Comparison of ENCODE assay signal across 8 mouse cellular contexts in genomic region chr8:66696970-66697843, GRCm38 (mm10). TPM values are rescaled to one million over a fixed set of nuclear protein-coding genes. Genes with fewer than 3 reads are reported as not detected.
DNase-seq lines count a peak whose midpoint lies in the region; ATAC-seq and TF ChIP-seq lines count a peak whose summit lies in the region.

Gene Npy1r, plus strand, starts transcription at chr8:66697192.

- peaks cover 13% of the 10 kb centered on the region for H3K27me3 ChIP-seq in forebrain, embryonic 11.5 days (ENCODE audit: control insufficient read depth, insufficient read depth, low read length)
- peaks cover 19% of the 10 kb centered on the region for H3K27me3 ChIP-seq in liver, postnatal 0 days (ENCODE audit: insufficient read depth, low read length)

- no peak for TF ChIP-seq EP300 in liver, postnatal 0 days (IDR thresholded peaks at IDR 0.05; ENCODE audit: low read depth)

- H3K4me3 ChIP-seq in gastrocnemius, adult 2 months, result peak within 1 kb of the TSS; percentile 64
- H3K4me3 ChIP-seq in forebrain, embryonic 11.5 days (ENCODE audit: low read depth, low read length), result peak within 1 kb of the TSS; percentile 35
- H3K4me3 ChIP-seq in layer of hippocampus, adult 2 months, result peak within 1 kb of the TSS; percentile 58
- H3K4me3 ChIP-seq in liver, postnatal 0 days (ENCODE audit: low read depth, low read length), result no peak within 1 kb of the TSS

- WGBS in forebrain, embryonic 11.5 days, result under 1% methylated on average over 30 of the region's 30 CpGs
- 3% methylated on average over 30 of the region's 30 CpGs for WGBS in liver, postnatal 0 days (ENCODE audit: insufficient replicate concordance)

- peak; percentile 49 for TF ChIP-seq CTCF in gastrocnemius, adult 2 months (IDR thresholded peaks at IDR 0.05)
- TF ChIP-seq CTCF in layer of hippocampus, adult 2 months (conservative IDR thresholded peaks at IDR 0.05), result peak; percentile 75
- peak; percentile 41 for TF ChIP-seq CTCF in liver, postnatal 0 days (IDR thresholded peaks at IDR 0.05; ENCODE audit: low read depth)

- no peak within 1 kb of the TSS for H3K9ac ChIP-seq in forebrain, embryonic 11.5 days (ENCODE audit: low read length)
- no peak within 1 kb of the TSS for H3K9ac ChIP-seq in liver, postnatal 0 days (replicated peaks)

- no peak for DNase-seq in gastrocnemius, adult 2 months
- no peak for DNase-seq in gastrocnemius, postnatal 14 days
- DNase-seq in forebrain, embryonic 11.5 days (ENCODE audit: low spot score), result peak; percentile 61
- DNase-seq in heart, postnatal 36 days, result peak; percentile 31 to 34
- DNase-seq in layer of hippocampus, adult 2 months (ENCODE audit: low spot score in 2 of 2), result peak; percentile 61 to 65
- no peak for DNase-seq in liver, postnatal 0 days
- DNase-seq in retina, embryonic 14.5 days (ENCODE audit: low spot score), result peak; percentile 72

- ATAC-seq in forebrain, embryonic 11.5 days (replicated peaks; ENCODE audit: low FRiP score), result peak; percentile 63
- ATAC-seq in liver, postnatal 0 days, result no peak
- no peak for ATAC-seq in monocyte, adult 5-6 weeks (replicated peaks; ENCODE audit: insufficient number of reproducible peaks, low FRiP score, low TSS enrichment, poor library complexity, severe bottlenecking)

- peak within 1 kb of the TSS; percentile 67 for H3K27ac ChIP-seq in gastrocnemius, adult 2 months
- H3K27ac ChIP-seq in forebrain, embryonic 11.5 days (ENCODE audit: low read depth, low read length), result no peak within 1 kb of the TSS
- H3K27ac ChIP-seq in layer of hippocampus, adult 2 months, result peak within 1 kb of the TSS; percentile 83
- no peak within 1 kb of the TSS for H3K27ac ChIP-seq in liver, postnatal 0 days (ENCODE audit: low read depth)

- intact Hi-C loops in gastrocnemius, adult 2 months (cut with DNase I), result loop anchor here (2.0 to 5.0 kb wide), 2 partner anchors 70 to 220 kb away; no protein-coding TSS in a partner anchor
- intact Hi-C loops in gastrocnemius, postnatal 14 days (cut with DNase I; ENCODE audit: low total_unique reads), result no loop called here
- intact Hi-C loops in heart, postnatal 36 days (cut with DNase I), result loop anchor here (2.0 to 5.0 kb wide), 3 partner anchors 220 to 708 kb away; no protein-coding TSS in a partner anchor

- H3K4me2 ChIP-seq in forebrain, embryonic 11.5 days (ENCODE audit: low read depth, low read length, severe bottlenecking), result peak within 1 kb of the TSS; percentile 62
- H3K4me2 ChIP-seq in liver, postnatal 0 days (ENCODE audit: low read depth, low read length), result peak within 1 kb of the TSS; percentile 19; the same call in 1 of the 2 replicates

- no peaks in the 10 kb centered on the region for H3K9me3 ChIP-seq in forebrain, embryonic 11.5 days (ENCODE audit: control insufficient read depth, low read length)
- no peaks in the 10 kb centered on the region for H3K9me3 ChIP-seq in liver, postnatal 0 days (ENCODE audit: low read length)

- no peaks in the 10 kb centered on the region for H3K4me1 ChIP-seq in forebrain, embryonic 11.5 days (replicated peaks; ENCODE audit: control insufficient read depth, insufficient read depth, low read length)
- H3K4me1 ChIP-seq in liver, postnatal 0 days (ENCODE audit: insufficient read depth), result no peaks in the 10 kb centered on the region

- no peaks in the 10 kb centered on the region for H3K36me3 ChIP-seq in forebrain, embryonic 11.5 days (ENCODE audit: control insufficient read depth, insufficient read depth, low read length)
- H3K36me3 ChIP-seq in liver, postnatal 0 days (replicated peaks; ENCODE audit: insufficient read depth, low read length), result no peaks in the 10 kb centered on the region

RNA-seq across cellular contexts. Expression of gene Npy1r, which starts in this region (rescaled TPM):
- 1 to 10 TPM; 1.6 to 2.1 TPM for total RNA-seq in gastrocnemius, adult 2 months (2021)
- total RNA-seq in gastrocnemius, postnatal 14 days (2021), result 1 to 10 TPM; 1.1 to 2.6 TPM
- polyA plus RNA-seq in forebrain, embryonic 11.5 days (2014; fragmentation: Nextera tagmentation; extraction: Ambion mirVana), result 0.73 and 1.0 TPM in 2 replicates
- 1 to 10 TPM; 1.2 to 1.4 TPM for total RNA-seq in heart, postnatal 36 days (2021)
- 10 to 100 TPM; 28.9 to 30.6 TPM for total RNA-seq in layer of hippocampus, adult 2 months (2021)
- 0.04 TPM in 1 of 2 replicates, not detected in the other for polyA plus RNA-seq in liver, postnatal 0 days (2015; fragmentation: Nextera tagmentation; extraction: Ambion mirVana)
- total RNA-seq in monocyte, adult 5-6 weeks (2017), result not detected in 3 replicates

Comparison
In these comparisons a context has a peak if more than half of its experiments do, and no peak if none do; other contexts are left out.
1. RNA of gene Npy1r (total RNA-seq): 28.9 to 30.6 TPM in layer of hippocampus, adult 2 months; 1.1 to 2.6 TPM in gastrocnemius, postnatal 14 days, 1.6 to 2.1 TPM in gastrocnemius, adult 2 months, 1.2 to 1.4 TPM in heart, postnatal 36 days and not detected in monocyte, adult 5-6 weeks; every median in the first group is over 4 times any median in the second.
2. DNase-seq: peak in forebrain, embryonic 11.5 days (single experiment), heart, postnatal 36 days (2 of 2), layer of hippocampus, adult 2 months (2 of 2) and retina, embryonic 14.5 days (single experiment); none in gastrocnemius, adult 2 months (single experiment), gastrocnemius, postnatal 14 days (single experiment) and liver, postnatal 0 days (single experiment).
3. H3K27ac ChIP-seq: peak in gastrocnemius, adult 2 months (single experiment) and layer of hippocampus, adult 2 months (single experiment); none in forebrain, embryonic 11.5 days (single experiment) and liver, postnatal 0 days (single experiment).
4. Peak in every context shown above with its lines, with median percentiles within 50 percentile points of each other: CTCF ChIP-seq.